Mouse (Mus musculus): ENCODE measurements around the gene Snrnp25. TPM values are rescaled to one million over a fixed set of nuclear protein-coding genes. Genes with fewer than 3 reads are reported as not detected.

Gene Snrnp25
- polyA plus RNA-seq, 1 experiment = 32.3 TPM

DNA sequence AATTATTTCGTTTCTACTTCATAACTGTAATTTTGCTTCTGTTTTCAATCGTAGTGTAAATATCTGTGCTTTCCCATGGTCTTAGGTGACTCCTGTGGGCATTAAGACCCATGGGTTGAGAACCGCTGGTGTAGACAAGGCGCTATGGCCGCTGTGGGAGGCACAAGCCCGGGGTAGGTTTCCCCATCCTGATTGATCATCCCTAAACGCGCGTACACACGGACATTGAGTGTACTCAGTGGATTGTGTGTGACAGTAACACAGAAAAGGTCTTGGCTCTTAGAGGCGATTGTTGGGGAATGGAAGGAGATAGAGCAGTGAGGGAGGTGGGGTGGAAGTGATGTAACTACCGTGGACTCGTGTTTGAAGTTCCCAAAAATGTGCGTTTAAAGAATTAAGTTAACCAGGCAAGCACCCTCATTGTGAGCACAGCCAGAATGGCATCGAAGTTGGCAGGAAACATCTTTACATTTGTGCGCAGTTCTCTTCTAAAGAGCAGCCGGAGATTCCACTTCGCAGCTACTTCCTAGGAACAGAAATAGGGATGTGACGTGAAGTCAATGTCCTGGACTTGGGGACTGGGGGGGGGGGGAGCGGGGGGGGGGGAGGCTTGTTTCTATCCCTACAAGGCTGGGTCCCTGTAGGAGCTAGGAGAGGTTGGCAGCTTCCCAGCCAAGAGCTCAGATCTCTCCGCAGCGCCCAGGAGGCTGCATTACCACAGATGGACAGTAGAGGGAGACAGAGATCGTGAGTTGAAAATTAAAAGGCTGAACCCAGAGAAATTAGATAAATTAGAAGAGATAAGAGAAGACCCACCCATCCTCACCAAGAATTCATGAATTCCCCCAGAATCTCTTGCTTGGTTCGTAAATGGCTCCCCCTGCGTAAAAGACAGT, 23.0 kb upstream of the Snrnp25 start:
- peak; percentile 74 for TF ChIP-seq CTCF (IDR thresholded peaks at IDR 0.05; ENCODE audit: low read depth, low read length)
- no peak for TF ChIP-seq EP300 (IDR thresholded peaks at IDR 0.05; ENCODE audit: insufficient read depth, low read depth, low read length)
- Histone ChIP-seq H3K27me3 (ENCODE audit: control insufficient read depth, insufficient read depth, low read length, poor library complexity, severe bottlenecking) (0 out of 2 replicates have a peak, but pooled peaks cover 2% of the 10 kb centered on the region), H3K4me1 (ENCODE audit: control insufficient read depth, insufficient read depth, low read length) (no peaks in the 10 kb centered on the region), H3K27ac (ENCODE audit: insufficient read depth, low read length) (no peak overlapping the region), H3K9ac (ENCODE audit: low read depth, poor library complexity, severe bottlenecking) (no peak overlapping the region), H3K9me3 (replicated peaks; ENCODE audit: control insufficient read depth, insufficient read depth, low read length, poor library complexity, severe bottlenecking) (peaks cover 4% of the 10 kb centered on the region; the same call in 1 of the 2 replicates), H3K36me3 (ENCODE audit: control insufficient read depth, insufficient read depth, low read length, poor library complexity, severe bottlenecking) (no peaks in the 10 kb centered on the region), H3K4me3 (ENCODE audit: low read depth, low read length) (no peak overlapping the region)

DNA sequence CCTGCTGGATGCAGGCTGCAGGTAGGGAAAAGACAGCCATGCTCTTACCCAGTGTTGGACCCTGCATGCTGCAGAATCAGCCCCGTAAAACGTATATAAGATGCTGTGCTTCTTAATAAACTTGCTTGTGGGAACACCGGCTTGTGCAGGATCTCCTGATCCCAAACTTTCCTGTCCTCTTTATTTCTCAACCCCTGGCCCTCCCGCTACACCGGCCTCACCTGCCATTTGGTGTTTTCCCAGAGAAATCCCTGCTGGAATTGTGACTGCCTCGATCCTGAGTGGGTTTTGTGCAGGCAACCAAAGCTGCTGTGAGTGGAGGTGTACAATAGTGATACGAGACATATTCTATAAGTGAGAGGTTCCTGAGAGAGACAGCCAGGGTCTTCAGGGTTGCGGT, 20.7 kb upstream of the Snrnp25 start:
- Histone ChIP-seq H3K9me3 (replicated peaks; ENCODE audit: control insufficient read depth, insufficient read depth, low read length, poor library complexity, severe bottlenecking) (no peaks in the 10 kb centered on the region), H3K36me3 (ENCODE audit: control insufficient read depth, insufficient read depth, low read length, poor library complexity, severe bottlenecking) (no peaks in the 10 kb centered on the region), H3K4me3 (ENCODE audit: low read depth, low read length) (no peak overlapping the region), H3K27ac (ENCODE audit: insufficient read depth, low read length) (no peak overlapping the region), H3K4me1 (ENCODE audit: control insufficient read depth, insufficient read depth, low read length) (no peaks in the 10 kb centered on the region), H3K9ac (ENCODE audit: low read depth, poor library complexity, severe bottlenecking) (no peak overlapping the region), H3K27me3 (ENCODE audit: control insufficient read depth, insufficient read depth, low read length, poor library complexity, severe bottlenecking) (no peaks in the 10 kb centered on the region)
- TF ChIP-seq POLR2A (IDR thresholded peaks at IDR 0.05; ENCODE audit: insufficient read depth, low read length) (no peak), CTCF (IDR thresholded peaks at IDR 0.05; ENCODE audit: low read depth, low read length) (no peak), EP300 (IDR thresholded peaks at IDR 0.05; ENCODE audit: insufficient read depth, low read depth, low read length) (no peak)

DNA sequence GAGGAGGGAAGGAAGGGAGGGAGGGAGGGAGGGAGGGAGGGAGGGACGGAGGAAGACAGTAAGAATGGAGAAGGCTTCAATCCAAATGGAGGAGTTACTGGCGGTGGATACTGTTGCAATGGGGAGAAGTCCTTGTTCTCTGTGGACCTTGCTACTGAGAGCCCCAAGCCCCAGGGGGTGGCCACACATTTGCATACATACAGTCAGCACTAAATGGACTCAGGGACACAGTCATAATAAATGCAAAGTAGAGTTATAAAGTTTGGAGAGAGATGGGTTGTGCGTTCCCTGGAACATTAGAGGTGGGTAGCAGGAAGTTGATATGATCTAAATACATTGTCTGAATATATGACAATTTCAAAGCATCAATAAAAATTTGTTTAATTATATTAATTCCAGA, 19.2 kb upstream of the Snrnp25 start:
- Histone ChIP-seq H3K27ac (ENCODE audit: insufficient read depth, low read length) (no peak overlapping the region), H3K9me3 (replicated peaks; ENCODE audit: control insufficient read depth, insufficient read depth, low read length, poor library complexity, severe bottlenecking) (no peaks in the 10 kb centered on the region), H3K4me1 (ENCODE audit: control insufficient read depth, insufficient read depth, low read length) (no peaks in the 10 kb centered on the region), H3K9ac (ENCODE audit: low read depth, poor library complexity, severe bottlenecking) (no peak overlapping the region), H3K27me3 (ENCODE audit: control insufficient read depth, insufficient read depth, low read length, poor library complexity, severe bottlenecking) (no peaks in the 10 kb centered on the region), H3K4me3 (ENCODE audit: low read depth, low read length) (no peak overlapping the region), H3K36me3 (ENCODE audit: control insufficient read depth, insufficient read depth, low read length, poor library complexity, severe bottlenecking) (no peaks in the 10 kb centered on the region)
- TF ChIP-seq EP300 (IDR thresholded peaks at IDR 0.05; ENCODE audit: insufficient read depth, low read depth, low read length) (no peak), CTCF (IDR thresholded peaks at IDR 0.05; ENCODE audit: low read depth, low read length) (no peak), POLR2A (IDR thresholded peaks at IDR 0.05; ENCODE audit: insufficient read depth, low read length) (no peak)

DNA sequence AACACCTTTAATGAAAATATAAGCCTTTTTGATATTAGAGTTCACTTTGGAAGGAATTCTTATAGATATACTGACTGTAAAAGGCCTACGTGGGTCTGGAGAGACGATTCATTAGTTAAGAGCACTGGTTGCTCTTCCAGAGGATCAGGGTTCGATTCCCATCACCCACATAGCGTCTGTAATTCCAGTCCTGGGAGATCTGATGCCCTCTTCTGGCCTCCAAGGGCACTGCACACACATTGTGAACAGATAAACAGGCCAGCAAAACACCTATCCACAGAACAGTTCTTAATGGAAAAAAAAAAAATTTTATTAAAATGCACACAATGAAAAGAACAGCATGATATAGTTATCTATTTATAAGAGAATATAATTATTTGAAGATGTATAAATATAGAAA, 18.0 kb upstream of the Snrnp25 start:
- no peak overlapping the region for H3K4me3 ChIP-seq (ENCODE audit: low read depth, low read length)
- no peak overlapping the region for H3K27ac ChIP-seq (ENCODE audit: insufficient read depth, low read length)
- TF ChIP-seq CTCF (IDR thresholded peaks at IDR 0.05; ENCODE audit: low read depth, low read length) (peak; percentile 42), POLR2A (IDR thresholded peaks at IDR 0.05; ENCODE audit: insufficient read depth, low read length) (no peak)
- H3K9me3 ChIP-seq (replicated peaks; ENCODE audit: control insufficient read depth, insufficient read depth, low read length, poor library complexity, severe bottlenecking) = no peaks in the 10 kb centered on the region
- H3K36me3 ChIP-seq (ENCODE audit: control insufficient read depth, insufficient read depth, low read length, poor library complexity, severe bottlenecking) = no peaks in the 10 kb centered on the region
- no peak overlapping the region for H3K9ac ChIP-seq (ENCODE audit: low read depth, poor library complexity, severe bottlenecking)
- H3K4me1 ChIP-seq (ENCODE audit: control insufficient read depth, insufficient read depth, low read length) = no peaks in the 10 kb centered on the region
- H3K27me3 ChIP-seq (ENCODE audit: control insufficient read depth, insufficient read depth, low read length, poor library complexity, severe bottlenecking) = no peaks in the 10 kb centered on the region

DNA sequence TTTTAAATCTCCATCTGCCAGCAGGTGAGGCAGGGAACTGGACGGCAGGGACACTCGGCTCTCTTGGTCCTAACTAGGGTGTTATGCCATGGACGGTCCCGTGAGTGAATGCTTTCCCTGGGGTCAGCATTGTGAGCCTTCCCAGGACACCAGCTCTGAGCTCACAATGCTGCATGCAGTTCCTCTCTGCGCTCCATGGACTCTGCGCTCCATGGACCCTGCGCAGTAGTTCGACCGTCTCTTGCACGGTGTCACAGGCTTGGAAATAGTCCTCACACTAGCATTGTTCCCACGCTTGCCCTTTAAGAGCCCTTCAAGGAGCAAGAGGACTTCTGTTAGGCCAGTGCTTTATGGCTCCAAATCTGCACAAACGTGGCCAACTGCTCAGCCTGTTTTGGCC, 16.3 kb upstream of the Snrnp25 start:
- H3K4me1 ChIP-seq (ENCODE audit: control insufficient read depth, insufficient read depth, low read length) = no peaks in the 10 kb centered on the region
- no peaks in the 10 kb centered on the region for H3K27me3 ChIP-seq (ENCODE audit: control insufficient read depth, insufficient read depth, low read length, poor library complexity, severe bottlenecking)
- H3K27ac ChIP-seq (ENCODE audit: insufficient read depth, low read length) = no peak overlapping the region
- H3K36me3 ChIP-seq (ENCODE audit: control insufficient read depth, insufficient read depth, low read length, poor library complexity, severe bottlenecking) = no peaks in the 10 kb centered on the region
- TF ChIP-seq POLR2A (IDR thresholded peaks at IDR 0.05; ENCODE audit: insufficient read depth, low read length) = no peak
- no peak for TF ChIP-seq CTCF (IDR thresholded peaks at IDR 0.05; ENCODE audit: low read depth, low read length)
- no peak for TF ChIP-seq EP300 (IDR thresholded peaks at IDR 0.05; ENCODE audit: insufficient read depth, low read depth, low read length)
- H3K4me3 ChIP-seq (ENCODE audit: low read depth, low read length) = no peak overlapping the region
- no peaks in the 10 kb centered on the region for H3K9me3 ChIP-seq (replicated peaks; ENCODE audit: control insufficient read depth, insufficient read depth, low read length, poor library complexity, severe bottlenecking)
- no peak overlapping the region for H3K9ac ChIP-seq (ENCODE audit: low read depth, poor library complexity, severe bottlenecking)

DNA sequence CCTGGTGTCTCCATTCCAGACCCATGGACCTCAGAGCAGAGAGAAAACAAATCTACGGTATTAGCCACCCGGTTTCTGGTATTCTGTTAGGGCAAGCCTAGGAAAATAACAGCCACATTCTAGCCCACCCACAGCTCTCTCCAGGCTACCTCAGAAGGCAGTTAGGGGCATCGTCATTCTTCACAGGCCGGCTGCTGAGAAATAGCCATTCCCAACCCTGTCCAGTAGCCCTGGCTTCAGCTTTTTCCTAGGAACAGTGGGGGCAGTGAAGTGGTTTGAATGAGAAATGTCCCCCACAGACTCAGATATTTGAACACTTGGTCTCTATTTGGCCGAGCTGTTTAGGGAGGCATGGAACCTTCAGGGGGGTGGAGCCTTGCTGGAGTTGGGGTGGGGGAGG, 15.8 kb upstream of the Snrnp25 start:
- no peaks in the 10 kb centered on the region for H3K9me3 ChIP-seq (replicated peaks; ENCODE audit: control insufficient read depth, insufficient read depth, low read length, poor library complexity, severe bottlenecking)
- H3K4me1 ChIP-seq (ENCODE audit: control insufficient read depth, insufficient read depth, low read length) = no peaks in the 10 kb centered on the region
- no peak overlapping the region for H3K27ac ChIP-seq (ENCODE audit: insufficient read depth, low read length)
- TF ChIP-seq CTCF (IDR thresholded peaks at IDR 0.05; ENCODE audit: low read depth, low read length) = no peak
- TF ChIP-seq POLR2A (IDR thresholded peaks at IDR 0.05; ENCODE audit: insufficient read depth, low read length) = no peak
- TF ChIP-seq EP300 (IDR thresholded peaks at IDR 0.05; ENCODE audit: insufficient read depth, low read depth, low read length) = no peak
- H3K4me3 ChIP-seq (ENCODE audit: low read depth, low read length) = no peak overlapping the region
- no peak overlapping the region for H3K9ac ChIP-seq (ENCODE audit: low read depth, poor library complexity, severe bottlenecking)
- no peaks in the 10 kb centered on the region for H3K27me3 ChIP-seq (ENCODE audit: control insufficient read depth, insufficient read depth, low read length, poor library complexity, severe bottlenecking)
- H3K36me3 ChIP-seq (ENCODE audit: control insufficient read depth, insufficient read depth, low read length, poor library complexity, severe bottlenecking) = no peaks in the 10 kb centered on the region

Measured in ES-Bruce4 (cell line).